Mouse (Mus musculus): ENCODE data around the gene Wdr63. TPM values are rescaled to one million over a fixed set of nuclear protein-coding genes. Genes with fewer than 3 reads are reported as not detected.

Wdr63 gene
- polyA plus RNA-seq (2012; rRNA removed): 4.5 and 7.1 TPM in 2 replicates

GRCm38 (mm10) chr3:146107921-146108571 lies at the start of gene Wdr63:
Gene Wdr63 (minus strand): TSS chr3:146108130.
- peak within 1 kb of the TSS; percentile 34 for H3K4me3 ChIP-seq (replicated peaks; ENCODE audit: extremely low read depth, low read depth, low read length)
- no peak for DNase-seq
- 14% methylated on average over 18 of the region's 18 CpGs for WGBS
- TF ChIP-seq POLR2A (IDR thresholded peaks at IDR 0.05; ENCODE audit: borderline replicate concordance, extremely low read depth, low read depth, low read length) (no peak), CTCF (IDR thresholded peaks at IDR 0.05; ENCODE audit: insufficient read depth, low read length) (no peak)
- 0 out of 2 replicates have a peak, but pooled peaks cover 2% of the 10 kb centered on the region for H3K4me1 ChIP-seq (ENCODE audit: control insufficient read depth, insufficient read depth, low read length)

GRCm38 (mm10) chr3:146156811-146157210 lies 48.9 kb upstream of the Wdr63 start:
- Histone ChIP-seq H3K4me3 (replicated peaks; ENCODE audit: extremely low read depth, low read depth, low read length) (no peak overlapping the region), H3K4me1 (ENCODE audit: control insufficient read depth, insufficient read depth, low read length) (no peaks in the 10 kb centered on the region)
- WGBS: 62% methylated on average over 2 of the region's 2 CpGs
- no peak for DNase-seq
- TF ChIP-seq POLR2A (IDR thresholded peaks at IDR 0.05; ENCODE audit: borderline replicate concordance, extremely low read depth, low read depth, low read length): no peak
- no peak for TF ChIP-seq CTCF (IDR thresholded peaks at IDR 0.05; ENCODE audit: insufficient read depth, low read length)

- TF ChIP-seq POLR2A (IDR thresholded peaks at IDR 0.05; ENCODE audit: borderline replicate concordance, extremely low read depth, low read depth, low read length) (no peak), CTCF (IDR thresholded peaks at IDR 0.05; ENCODE audit: insufficient read depth, low read length) (no peak)
- no peak for DNase-seq
- WGBS: 61% methylated on average over 13 of the region's 13 CpGs
- H3K4me3 ChIP-seq (replicated peaks; ENCODE audit: extremely low read depth, low read depth, low read length): no peak overlapping the region
- H3K4me1 ChIP-seq (ENCODE audit: control insufficient read depth, insufficient read depth, low read length): no peaks in the 10 kb centered on the region
Observed at GRCm38 (mm10) chr3:146155628-146156576, 48.0 kb upstream of the Wdr63 start.

DNA sequence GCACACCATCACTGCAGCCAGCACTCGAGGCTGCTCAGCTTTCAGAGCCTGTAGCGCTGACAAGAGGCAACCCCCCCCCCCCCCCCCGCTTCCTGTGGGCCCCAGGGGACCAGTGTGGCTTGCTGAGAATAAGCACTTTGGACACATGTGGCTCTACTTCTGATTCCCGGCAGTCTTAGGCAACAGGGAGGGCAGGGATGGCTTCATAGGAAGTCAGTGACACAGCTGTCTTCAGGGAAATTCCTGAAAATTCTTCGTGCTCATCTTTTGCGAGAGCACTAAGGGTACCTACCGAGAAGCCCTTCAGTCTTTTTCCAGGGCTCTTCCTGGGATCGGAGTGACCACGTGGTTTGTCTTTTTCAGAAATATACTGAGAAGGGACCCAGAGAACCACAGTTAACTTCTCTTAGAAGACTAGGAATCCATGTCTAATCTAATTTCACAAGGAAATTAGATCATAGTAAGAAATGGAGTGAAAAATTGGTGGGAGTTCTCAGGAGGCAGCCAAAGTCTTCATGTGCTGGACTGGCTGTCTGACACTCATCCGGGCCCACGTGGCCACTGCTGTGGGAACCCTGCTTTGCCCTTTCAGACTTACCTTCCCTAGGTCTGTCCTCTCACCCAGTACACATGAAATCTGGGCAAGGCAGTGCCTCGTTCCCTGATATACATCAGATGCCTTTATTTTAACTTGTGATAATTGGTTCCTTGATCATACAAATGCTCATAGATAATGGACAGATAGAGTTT lies 46.1 kb upstream of the Wdr63 start:
- Histone ChIP-seq H3K4me3 (replicated peaks; ENCODE audit: extremely low read depth, low read depth, low read length) (no peak overlapping the region), H3K4me1 (ENCODE audit: control insufficient read depth, insufficient read depth, low read length) (peaks cover 8% of the 10 kb centered on the region)
- no peak for DNase-seq
- WGBS: 34% methylated on average over 12 of the region's 12 CpGs
- TF ChIP-seq POLR2A (IDR thresholded peaks at IDR 0.05; ENCODE audit: borderline replicate concordance, extremely low read depth, low read depth, low read length) (no peak), CTCF (IDR thresholded peaks at IDR 0.05; ENCODE audit: insufficient read depth, low read length) (no peak)

DNA sequence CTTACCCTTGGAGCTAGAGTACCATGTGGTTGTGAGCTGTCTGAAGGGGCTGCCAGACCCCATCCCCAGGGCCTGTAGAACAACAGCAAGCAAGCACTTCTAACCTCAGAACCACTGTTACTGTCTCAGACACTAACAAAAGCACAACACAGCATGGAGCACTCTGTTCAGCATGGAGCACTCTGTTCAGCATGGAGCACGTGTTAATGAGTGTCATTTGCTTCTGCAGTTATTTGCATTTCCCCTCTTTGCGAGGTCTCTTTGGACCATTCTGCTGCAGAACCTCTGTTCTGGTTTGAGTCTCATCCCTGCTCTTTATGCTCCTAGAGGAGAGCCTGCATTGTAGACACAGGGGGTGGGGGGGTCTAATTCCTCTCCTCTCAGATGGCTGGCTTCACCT lies 45.0 kb upstream of the Wdr63 start:
- WGBS: 69% methylated on average over 2 of the region's 2 CpGs
- H3K4me1 ChIP-seq (ENCODE audit: control insufficient read depth, insufficient read depth, low read length): peaks cover 8% of the 10 kb centered on the region
- TF ChIP-seq POLR2A (IDR thresholded peaks at IDR 0.05; ENCODE audit: borderline replicate concordance, extremely low read depth, low read depth, low read length) (no peak), CTCF (IDR thresholded peaks at IDR 0.05; ENCODE audit: insufficient read depth, low read length) (no peak)
- H3K4me3 ChIP-seq (replicated peaks; ENCODE audit: extremely low read depth, low read depth, low read length): no peak overlapping the region
- DNase-seq: no peak

GRCm38 (mm10) chr3:146152348-146152747 lies 44.4 kb upstream of the Wdr63 start:
- WGBS: 79% methylated on average over 8 of the region's 8 CpGs
- Histone ChIP-seq H3K4me3 (replicated peaks; ENCODE audit: extremely low read depth, low read depth, low read length) (no peak overlapping the region), H3K4me1 (ENCODE audit: control insufficient read depth, insufficient read depth, low read length) (peaks cover 8% of the 10 kb centered on the region)
- DNase-seq: no peak
- TF ChIP-seq POLR2A (IDR thresholded peaks at IDR 0.05; ENCODE audit: borderline replicate concordance, extremely low read depth, low read depth, low read length) (no peak), CTCF (IDR thresholded peaks at IDR 0.05; ENCODE audit: insufficient read depth, low read length) (no peak)

- no peak for DNase-seq
- 89% methylated on average over 8 of the region's 8 CpGs for WGBS
- H3K4me3 ChIP-seq (replicated peaks; ENCODE audit: extremely low read depth, low read depth, low read length): no peak overlapping the region
- TF ChIP-seq POLR2A (IDR thresholded peaks at IDR 0.05; ENCODE audit: borderline replicate concordance, extremely low read depth, low read depth, low read length) (no peak), CTCF (IDR thresholded peaks at IDR 0.05; ENCODE audit: insufficient read depth, low read length) (no peak)
- peaks cover 8% of the 10 kb centered on the region for H3K4me1 ChIP-seq (ENCODE audit: control insufficient read depth, insufficient read depth, low read length)
Observed at GRCm38 (mm10) chr3:146151755-146152154, 43.8 kb upstream of the Wdr63 start.

- H3K4me3 ChIP-seq (replicated peaks; ENCODE audit: extremely low read depth, low read depth, low read length): no peak overlapping the region
- TF ChIP-seq POLR2A (IDR thresholded peaks at IDR 0.05; ENCODE audit: borderline replicate concordance, extremely low read depth, low read depth, low read length) (no peak), CTCF (IDR thresholded peaks at IDR 0.05; ENCODE audit: insufficient read depth, low read length) (no peak)
- WGBS: 96% methylated on average over 10 of the region's 10 CpGs
- no peak for DNase-seq
- peaks cover 8% of the 10 kb centered on the region for H3K4me1 ChIP-seq (ENCODE audit: control insufficient read depth, insufficient read depth, low read length)
Observed at GRCm38 (mm10) chr3:146151328-146151727, 43.4 kb upstream of the Wdr63 start.

DNA sequence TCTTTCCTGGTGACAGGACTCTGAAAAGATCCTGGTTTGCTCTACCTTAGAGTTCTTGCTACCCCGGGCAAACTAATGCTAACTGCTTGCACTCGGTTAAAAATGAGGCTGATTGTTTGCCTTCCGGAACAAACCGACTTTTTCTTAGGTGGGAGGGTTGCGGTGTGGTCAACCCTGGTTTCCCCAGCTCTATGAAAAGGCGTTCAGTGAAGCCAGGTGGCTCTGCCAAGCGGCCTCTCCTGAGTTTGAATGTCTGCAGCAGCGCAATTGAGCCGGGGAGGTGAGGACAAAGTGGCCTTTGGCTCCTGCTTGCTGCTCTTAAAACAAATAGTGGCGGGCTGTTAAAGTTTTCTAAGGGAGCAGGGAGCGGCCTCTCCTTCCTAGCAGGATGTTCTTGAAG lies 42.6 kb upstream of the Wdr63 start:
- Histone ChIP-seq H3K4me1 (ENCODE audit: control insufficient read depth, insufficient read depth, low read length) (peaks cover 8% of the 10 kb centered on the region), H3K4me3 (replicated peaks; ENCODE audit: extremely low read depth, low read depth, low read length) (no peak overlapping the region)
- TF ChIP-seq CTCF (IDR thresholded peaks at IDR 0.05; ENCODE audit: insufficient read depth, low read length) (no peak), POLR2A (IDR thresholded peaks at IDR 0.05; ENCODE audit: borderline replicate concordance, extremely low read depth, low read depth, low read length) (no peak)
- peak; percentile 10 for DNase-seq
- whole genome bisulfite sequencing: 17% methylated on average over 11 of the region's 11 CpGs
